Mouse (Mus musculus): ENCODE measurements around the gene Suco.

DNA sequence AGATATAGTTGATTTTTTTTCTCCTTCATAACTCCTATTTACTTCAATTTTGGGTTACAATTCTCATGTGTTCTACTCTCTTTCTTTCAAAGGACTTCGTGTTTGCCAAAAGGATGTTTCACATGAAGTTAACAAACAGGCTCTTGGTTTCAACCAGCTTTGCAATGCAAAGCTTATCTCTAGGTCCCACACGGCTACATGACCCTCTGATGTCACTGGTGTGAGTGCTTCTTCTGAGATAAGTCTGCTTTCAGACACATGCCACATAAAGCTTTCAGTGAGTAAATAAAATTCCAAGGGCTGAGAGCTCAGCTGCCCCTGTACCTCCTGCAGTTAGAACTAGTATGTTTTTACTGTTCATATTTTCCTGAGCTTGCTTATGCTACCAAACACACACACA, 18.1 kb upstream of the Suco start:
- TF ChIP-seq CTCF (IDR thresholded peaks at IDR 0.05; ENCODE audit: insufficient read depth, low read depth, low read length): no peak
- TF ChIP-seq POLR2A (IDR thresholded peaks at IDR 0.05; ENCODE audit: insufficient read depth, low read depth, low read length): no peak
